Mouse (Mus musculus) ES-E14 (cell line): ENCODE measurements around the gene Atoh8.

Experiments
- CHD2 ChIP-seq: IDR thresholded peaks from 2 replicates; pipeline ENCODE4 v1.6.1; 2014; ENCODE audit warnings: mild to moderate bottlenecking, low read depth, low read length, inconsistent platforms
- MAFK ChIP-seq: IDR thresholded peaks from 2 replicates; pipeline ENCODE4 v1.6.1; 2014; ENCODE audit warnings: mild to moderate bottlenecking, low read depth, low read length, inconsistent platforms; ENCODE audit not compliant: insufficient read depth
- ZNF384 ChIP-seq: IDR thresholded peaks from 2 replicates; pipeline ENCODE4 v1.6.1; 2012; ENCODE audit warnings: low read depth, low read length, inconsistent platforms

GRCm38 (mm10) chr6:72223892-72224291 lies 11.5 kb downstream of the Atoh8 start:
- 0 out of 2 replicates have a peak, but pooled peaks have one; percentile 13 for TF ChIP-seq ZNF384
- TF ChIP-seq CHD2 = no peak
- no peak for TF ChIP-seq MAFK
